Mouse (Mus musculus) CH12.LX (cell line): Measurements from ENCODE around the gene Slco2b1. TPM values are rescaled to one million over a fixed set of nuclear protein-coding genes. Genes with fewer than 3 reads are reported as not detected.

Experiments
- DNase-seq: peaks from one replicate; pipeline ENCODE4 v3.0.0-alpha.2; 2013; ENCODE audit errors: extremely low read depth
- H3K27ac ChIP-seq: 2 replicates; pipeline ENCODE4 v1.5.1; 2012; ENCODE audit warnings: low read depth, mild to moderate bottlenecking, control low read depth, moderate library complexity; ENCODE audit not compliant: insufficient read depth
- H3K27me3 ChIP-seq: replicated peaks from 2 replicates; pipeline ENCODE3; 2012; ENCODE audit warnings: inconsistent platforms
- H3K36me3 ChIP-seq, 2 experiments: replicated peaks in 1 of 2; 2 replicates each; pipeline versions ENCODE3 to v1.6.1; 2012; ENCODE audit warnings: inconsistent platforms in 1 of 2, low read length in 1 of 2, mild to moderate bottlenecking in 1 of 2, mixed read lengths in 1 of 2, moderate library complexity in 1 of 2; ENCODE audit not compliant: control insufficient read depth in 1 of 2, insufficient read depth in 1 of 2
- H3K4me1 ChIP-seq, 2 experiments: 2 replicates each; pipeline ENCODE4 v1.6.1; 2012; ENCODE audit warnings: inconsistent platforms in 1 of 2, moderate library complexity in 1 of 2; ENCODE audit not compliant: insufficient read depth in 2 of 2, control insufficient read depth in 1 of 2
- H3K4me2 ChIP-seq: 2 replicates; pipeline ENCODE4 v1.6.1; 2012; ENCODE audit warnings: low read depth, mild to moderate bottlenecking, control low read depth; ENCODE audit not compliant: poor library complexity, insufficient read depth, severe bottlenecking
- H3K4me3 ChIP-seq, 3 experiments: fragments of 150-350 bp in 1 of 3; sonication (generic) in 1 of 3; replicated peaks in 1 of 3; 2 replicates each; pipeline versions ENCODE3 to v1.5.1; 2011 to 2012; ENCODE audit warnings: low read depth in 2 of 3, low read length in 2 of 3, mild to moderate bottlenecking in 2 of 3, moderate library complexity in 2 of 3, control low read depth in 1 of 3, improper control_type of control experiment in 1 of 3, inconsistent platforms in 1 of 3, mixed read lengths in 1 of 3; ENCODE audit not compliant: poor library complexity in 1 of 3
- H3K79me2 ChIP-seq: replicated peaks from 2 replicates; pipeline ENCODE4 v1.6.1; 2012; ENCODE audit warnings: mild to moderate bottlenecking, moderate library complexity; ENCODE audit not compliant: control insufficient read depth, poor library complexity, insufficient read depth, severe bottlenecking; ENCODE audit errors: extremely low read depth
- H3K9ac ChIP-seq: 2 replicates; pipeline ENCODE4 v1.6.1; 2012; ENCODE audit warnings: low read depth, mild to moderate bottlenecking, control low read depth, moderate library complexity; ENCODE audit not compliant: insufficient read depth
- H3K9me3 ChIP-seq: replicated peaks from 2 replicates; pipeline ENCODE3; 2012; ENCODE audit warnings: low read length, inconsistent platforms, mixed read lengths
- CHD2 ChIP-seq: IDR thresholded peaks from 2 replicates; pipeline ENCODE4 v1.6.1; 2011; ENCODE audit warnings: low read length, improper control_type of control experiment
- CTCF ChIP-seq, 2 experiments: IDR thresholded peaks in 1 of 2; conservative IDR thresholded peaks in 1 of 2; 2 replicates each; pipeline ENCODE4 v1.5.1; 2011 to 2012; ENCODE audit warnings: low read depth in 2 of 2, low read length in 2 of 2, improper control_type of control experiment in 1 of 2, inconsistent platforms in 1 of 2, mild to moderate bottlenecking in 1 of 2, moderate library complexity in 1 of 2
- E2F4 ChIP-seq: IDR thresholded peaks from 2 replicates; pipeline ENCODE4 v1.6.1; 2011; ENCODE audit warnings: low read depth, low read length, improper control_type of control experiment; ENCODE audit not compliant: insufficient replicate concordance
- ELF1 ChIP-seq: IDR thresholded peaks from 2 replicates; pipeline ENCODE4 v1.6.1; 2014; ENCODE audit warnings: low read depth, mild to moderate bottlenecking, inconsistent platforms, low read length, improper control_type of control experiment
- EP300 ChIP-seq: IDR thresholded peaks from 2 replicates; pipeline ENCODE4 v1.6.1; 2011; ENCODE audit warnings: low read length, improper control_type of control experiment
- ETS1 ChIP-seq: conservative IDR thresholded peaks from 2 replicates; pipeline ENCODE4 v1.6.1; 2012; ENCODE audit warnings: low read depth, mild to moderate bottlenecking, inconsistent platforms, low read length, improper control_type of control experiment, moderate library complexity
- HCFC1 ChIP-seq: IDR thresholded peaks from 2 replicates; pipeline ENCODE4 v1.6.1; 2012; ENCODE audit warnings: low read depth, mild to moderate bottlenecking, inconsistent platforms, low read length, improper control_type of control experiment
- JUN ChIP-seq: IDR thresholded peaks from 2 replicates; pipeline ENCODE4 v1.6.1; 2011; ENCODE audit warnings: low read depth, mild to moderate bottlenecking, low read length, improper control_type of control experiment, moderate library complexity; ENCODE audit not compliant: insufficient read depth
- JUND ChIP-seq: conservative IDR thresholded peaks from 2 replicates; pipeline ENCODE4 v1.6.1; 2011; ENCODE audit warnings: low read depth, low read length, improper control_type of control experiment
- KAT2A ChIP-seq: IDR thresholded peaks from 2 replicates; pipeline ENCODE4 v1.6.1; 2012; ENCODE audit warnings: low read length, improper control_type of control experiment, inconsistent platforms; ENCODE audit not compliant: insufficient replicate concordance
- MAFK ChIP-seq: IDR thresholded peaks from 2 replicates; pipeline ENCODE4 v1.6.1; 2011; ENCODE audit warnings: low read length, improper control_type of control experiment; ENCODE audit not compliant: insufficient replicate concordance
- MAX ChIP-seq: IDR thresholded peaks from 2 replicates; pipeline ENCODE4 v1.6.1; 2011; ENCODE audit warnings: low read length, improper control_type of control experiment
- MAZ ChIP-seq: IDR thresholded peaks from 2 replicates; pipeline ENCODE4 v1.6.1; 2012; ENCODE audit warnings: low read depth, mild to moderate bottlenecking, inconsistent platforms, low read length, improper control_type of control experiment, moderate library complexity
- MEF2A ChIP-seq: IDR thresholded peaks from 2 replicates; pipeline ENCODE4 v1.6.1; 2014; ENCODE audit warnings: low read depth, mild to moderate bottlenecking, inconsistent platforms, low read length, improper control_type of control experiment, borderline replicate concordance
- MXI1 ChIP-seq: IDR thresholded peaks from 2 replicates; pipeline ENCODE4 v1.6.1; 2011; ENCODE audit warnings: mild to moderate bottlenecking, low read depth, low read length, improper control_type of control experiment
- MYC ChIP-seq: IDR thresholded peaks from 2 replicates; pipeline ENCODE4 v1.6.1; 2011; ENCODE audit warnings: low read depth, mild to moderate bottlenecking, improper control_type of control experiment, low read length
- NELFE ChIP-seq: IDR thresholded peaks from 2 replicates; pipeline ENCODE4 v1.6.1; 2011; ENCODE audit warnings: low read depth, low read length, improper control_type of control experiment
- NRF1 ChIP-seq: IDR thresholded peaks from 2 replicates; pipeline ENCODE4 v1.6.1; 2014; ENCODE audit warnings: low read depth, mild to moderate bottlenecking, inconsistent platforms, low read length, improper control_type of control experiment, moderate library complexity
- PAX5 ChIP-seq: IDR thresholded peaks from 2 replicates; pipeline ENCODE4 v1.6.1; 2012; ENCODE audit warnings: low read length, inconsistent platforms, mixed read lengths
- POLR2AphosphoS2 ChIP-seq: IDR thresholded peaks from 2 replicates; pipeline ENCODE4 v1.6.1; 2011; ENCODE audit warnings: low read depth, low read length, improper control_type of control experiment
- RAD21 ChIP-seq: IDR thresholded peaks from 2 replicates; pipeline ENCODE4 v1.6.1; 2011; ENCODE audit warnings: low read depth, mild to moderate bottlenecking, low read length, improper control_type of control experiment, moderate library complexity
- RCOR1 ChIP-seq: conservative IDR thresholded peaks from 2 replicates; pipeline ENCODE4 v1.6.1; 2012; ENCODE audit warnings: low read depth, mild to moderate bottlenecking, inconsistent platforms, low read length, improper control_type of control experiment
- SIN3A ChIP-seq: IDR thresholded peaks from 2 replicates; pipeline ENCODE4 v1.6.1; 2012; ENCODE audit warnings: low read length, improper control_type of control experiment, inconsistent platforms
- SMC3 ChIP-seq: IDR thresholded peaks from 2 replicates; pipeline ENCODE4 v1.6.1; 2011; ENCODE audit warnings: low read depth, low read length, improper control_type of control experiment
- TCF12 ChIP-seq: IDR thresholded peaks from 2 replicates; pipeline ENCODE4 v1.6.1; 2014; ENCODE audit warnings: low read depth, mild to moderate bottlenecking, inconsistent platforms, low read length, improper control_type of control experiment
- USF1 ChIP-seq: IDR thresholded peaks from 2 replicates; pipeline ENCODE4 v1.6.1; 2014; ENCODE audit warnings: low read depth, mild to moderate bottlenecking, inconsistent platforms, low read length, improper control_type of control experiment
- USF2 ChIP-seq: conservative IDR thresholded peaks from 2 replicates; pipeline ENCODE4 v1.6.1; 2011; ENCODE audit warnings: low read depth, low read length, improper control_type of control experiment
- ZC3H11A ChIP-seq: IDR thresholded peaks from 2 replicates; pipeline ENCODE4 v1.6.1; 2012; ENCODE audit warnings: low read depth, mild to moderate bottlenecking, inconsistent platforms, low read length, improper control_type of control experiment
- dilution Hi-C: fragments of 300-500 bp; cut with MboI; formaldehyde crosslinking; loops from 2 replicates; pipeline ENCODE4 v1.14.3; 2020; ENCODE audit warnings: low sequenced_read_pairs; ENCODE audit not compliant: extremely low pct_unique_long_range_greater_than_20kb, extremely low pct_ligation_motif_present
- in situ Hi-C: fragments of 300-500 bp; cut with MboI; formaldehyde crosslinking; loops from 3 replicates; pipeline ENCODE4 v1.14.3; 2019; ENCODE audit warnings: low sequenced_read_pairs, low pct_ligation_motif_present, low pct_unique_long_range_greater_than_20kb, mixed read lengths
- polyA plus RNA-seq: library from polyadenylated mRNA; unstranded; fragments of >175 nt; gene quantifications from 2 replicates; pipeline ENCODE4 v1.2.1, GENCODE M21; 2012; ENCODE audit warnings: low read depth; ENCODE audit not compliant: insufficient read length
- total RNA-seq, 2 experiments: library from RNA; depleted of rRNA; stranded (reverse); fragments of 300-350 nt in 1 of 2; fragments of >200 nt in 1 of 2; gene quantifications; 2 replicates each; pipeline ENCODE4 v1.2.3; 2012 to 2014

Gene Slco2b1
- total and polyA plus RNA-seq, 3 experiments, result 0.08 to 0.11 TPM; not detected in 1

DNA sequence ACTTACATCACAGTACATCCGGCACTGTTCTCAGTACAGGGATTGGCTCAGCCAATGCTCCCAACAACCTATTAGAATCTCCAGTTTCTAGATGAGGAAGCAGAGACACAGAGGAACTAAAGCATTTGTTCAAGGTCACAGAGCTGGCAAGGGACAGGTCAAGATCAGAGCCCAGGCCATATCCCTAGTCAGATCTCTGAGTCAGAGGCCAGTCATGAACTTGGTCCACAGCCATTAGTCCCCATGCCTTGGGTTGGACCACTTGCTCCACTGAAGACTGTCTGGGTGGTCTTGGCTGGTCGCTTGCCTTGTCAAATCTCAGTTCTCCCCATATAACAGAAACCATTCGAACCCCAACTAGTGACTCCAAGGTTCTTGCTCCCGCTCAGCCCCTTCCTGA lies 1.3 kb upstream of the Slco2b1 start:
- TF ChIP-seq POLR2AphosphoS2, result no peak
- no peak for TF ChIP-seq CHD2
- TF ChIP-seq PAX5, result no peak
- TF ChIP-seq RCOR1, result no peak
- no peak for TF ChIP-seq USF1
- no peak for TF ChIP-seq TCF12
- no peak for TF ChIP-seq MEF2A
- no peak for TF ChIP-seq HCFC1
- no peak for TF ChIP-seq JUN
- no peak for TF ChIP-seq KAT2A
- no peak for TF ChIP-seq MAFK
- no peak for TF ChIP-seq E2F4
- no peak for TF ChIP-seq MXI1
- TF ChIP-seq MAX, result no peak
- no peak for TF ChIP-seq EP300
- no peak for TF ChIP-seq NELFE
- TF ChIP-seq ETS1, result no peak
- TF ChIP-seq ELF1, result no peak
- TF ChIP-seq JUND, result no peak
- TF ChIP-seq MAZ, result no peak
- Histone ChIP-seq H3K4me1 (peaks cover 10 to 18% of the 10 kb centered on the region in 2 experiments), H3K36me3 (no peaks in the 10 kb centered on the region), H3K4me3 (no peak overlapping the region), H3K27ac (no peak overlapping the region), H3K79me2 (no peaks in the 10 kb centered on the region), H3K9me3 (no peaks in the 10 kb centered on the region), H3K4me2 (no peak overlapping the region), H3K9ac (no peak overlapping the region), H3K27me3 (peaks cover 8% of the 10 kb centered on the region)
- no peak for DNase-seq
- in situ Hi-C loops, result loop anchor here (5.0 kb wide), 2 partner anchors 50 to 70 kb away; no protein-coding TSS in a partner anchor
- dilution Hi-C loops, result no loop called here

DNA sequence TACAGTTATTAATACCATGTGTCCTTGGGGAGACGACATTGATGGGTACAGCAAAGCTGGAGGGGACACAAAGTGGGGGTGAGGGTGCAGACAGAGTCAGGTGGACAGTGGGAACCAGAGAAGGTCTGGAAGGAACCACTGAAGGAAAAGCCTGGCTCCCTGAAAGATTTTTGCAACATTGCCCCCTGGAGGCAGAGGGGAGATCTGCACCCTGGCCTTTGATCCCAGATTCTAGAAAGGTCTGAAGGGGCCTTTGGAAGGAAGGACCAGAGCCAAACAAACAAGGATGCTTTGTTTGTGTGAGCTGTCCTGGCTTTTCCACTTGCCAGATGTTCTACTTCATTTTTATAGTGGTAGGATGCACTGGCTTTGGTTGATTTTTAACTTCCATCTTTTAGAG lies 664 bp downstream of the Slco2b1 start:
- Histone ChIP-seq H3K79me2 (no peaks in the 10 kb centered on the region), H3K9me3 (no peaks in the 10 kb centered on the region), H3K36me3 (no peaks in the 10 kb centered on the region), H3K27ac (no peak overlapping the region), H3K4me2 (no peak overlapping the region), H3K4me3 (no peak overlapping the region), H3K4me1 (peaks cover 10 to 32% of the 10 kb centered on the region in 2 experiments), H3K27me3 (peaks cover 8% of the 10 kb centered on the region), H3K9ac (no peak overlapping the region)
- peak; percentile 31 for DNase-seq
- TF ChIP-seq ZC3H11A (peak; percentile 25), MEF2A (no peak), NRF1 (no peak), ETS1 (no peak), JUN (no peak), ELF1 (no peak), SMC3 (peak; percentile 88), TCF12 (no peak), NELFE (no peak), MYC (no peak), HCFC1 (no peak), SIN3A (no peak), RAD21 (peak; percentile 66), USF2 (no peak), CTCF (conservative IDR thresholded peaks at IDR 0.05 in 1 of 2, IDR thresholded peaks at IDR 0.05 in 1 of 2; ENCODE audit: low read depth in 2 of 2, low read length in 2 of 2) (peak; percentile 85 to 96)
- dilution Hi-C loops (no loop called here), in situ Hi-C loops (loop anchor here (5.0 kb wide), 2 partner anchors 48 to 72 kb away; no protein-coding TSS in a partner anchor)
